Mouse (Mus musculus) E14TG2a.4 (cell line): ENCODE data around the gene Gper1.

Experiments used
- H3K27me3 ChIP-seq: 2 replicates; pipeline ENCODE4 v1.6.1; 2014; ENCODE audit warnings: low read length, control low read depth; ENCODE audit not compliant: insufficient read depth
- H3K36me3 ChIP-seq: 2 replicates; pipeline ENCODE4 v1.6.1; 2014; ENCODE audit warnings: low read length, control low read depth; ENCODE audit not compliant: insufficient read depth
- H3K4me1 ChIP-seq: replicated peaks from 2 replicates; pipeline ENCODE4 v1.6.1; 2014; ENCODE audit warnings: low read depth, low read length, control low read depth
- H3K4me3 ChIP-seq: replicated peaks from 2 replicates; pipeline ENCODE4 v1.5.1; 2014; ENCODE audit warnings: mild to moderate bottlenecking, low read length
- H3K9me3 ChIP-seq: 2 replicates; pipeline ENCODE4 v1.6.1; 2014; ENCODE audit warnings: low read length, control low read depth
- CTCF ChIP-seq: conservative IDR thresholded peaks from 2 replicates; pipeline ENCODE4 v1.5.1; 2014; ENCODE audit warnings: low read length
- NANOG ChIP-seq: IDR thresholded peaks from 2 replicates; pipeline ENCODE4 v1.6.1; 2014; ENCODE audit warnings: borderline replicate concordance, low read length, mixed read lengths
- POU5F1 ChIP-seq: IDR thresholded peaks from 2 replicates; pipeline ENCODE4 v1.6.1; 2014; ENCODE audit warnings: low read length, borderline replicate concordance

Gper1 gene

DNA sequence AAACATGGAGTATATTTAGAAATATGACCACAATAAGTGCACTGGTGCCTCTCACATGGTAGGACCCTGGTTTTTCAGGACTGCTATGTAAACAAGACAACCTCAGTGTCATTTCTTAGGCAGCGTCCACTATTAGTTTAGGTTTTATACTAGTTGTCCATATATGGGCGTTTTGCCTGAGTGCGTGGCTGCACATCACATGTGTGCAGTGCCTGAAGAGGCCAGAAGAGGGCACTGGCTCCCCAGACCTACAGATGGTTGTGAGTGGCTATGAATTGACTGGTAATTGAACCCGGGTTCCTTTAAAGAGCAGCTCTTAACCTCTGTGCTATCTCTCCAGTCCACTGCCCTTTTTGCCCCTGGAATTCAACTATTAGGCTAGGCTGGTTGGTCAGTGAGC is 6.0 kb upstream of the Gper1 start:
- Histone ChIP-seq H3K4me1 (peaks cover 49% of the 10 kb centered on the region), H3K9me3 (no peaks in the 10 kb centered on the region), H3K36me3 (peaks cover 52% of the 10 kb centered on the region), H3K4me3 (no peak overlapping the region), H3K27me3 (no peaks in the 10 kb centered on the region)
- no peak for TF ChIP-seq POU5F1
- peak; percentile 86 for TF ChIP-seq CTCF

- Histone ChIP-seq H3K4me3 (no peak overlapping the region), H3K9me3 (no peaks in the 10 kb centered on the region), H3K4me1 (peaks cover 46% of the 10 kb centered on the region), H3K27me3 (no peaks in the 10 kb centered on the region), H3K36me3 (peaks cover 51% of the 10 kb centered on the region)
- TF ChIP-seq NANOG, result no peak
- TF ChIP-seq POU5F1, result no peak
- TF ChIP-seq CTCF, result peak; percentile 66
These were observed 5.5 kb upstream of the Gper1 start for GRCm38 (mm10) chr5:139417480-139417879.

DNA sequence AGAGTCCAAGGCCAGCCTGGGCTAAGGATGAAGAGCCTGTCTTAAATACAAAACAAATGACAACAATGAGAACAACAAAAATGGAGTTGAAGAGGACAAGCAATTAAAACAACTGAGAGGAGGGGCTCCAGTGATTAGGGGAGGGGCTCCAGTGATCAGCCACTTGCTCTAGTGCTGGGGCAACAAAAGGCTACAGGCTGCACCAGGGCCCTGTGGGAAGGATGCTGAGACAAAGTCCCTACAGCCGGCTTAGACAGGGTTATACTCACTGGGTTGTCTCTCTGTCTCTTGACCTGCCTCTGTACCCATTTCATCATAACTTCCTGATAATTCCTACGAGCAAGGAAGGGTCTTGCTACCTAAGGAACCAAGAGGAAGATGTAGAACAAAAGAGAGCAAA is 4.8 kb upstream of the Gper1 start:
- H3K9me3 ChIP-seq, result no peaks in the 10 kb centered on the region
- H3K4me1 ChIP-seq, result peaks cover 47% of the 10 kb centered on the region
- H3K4me3 ChIP-seq, result no peak overlapping the region
- H3K27me3 ChIP-seq, result no peaks in the 10 kb centered on the region
- TF ChIP-seq POU5F1 (no peak), NANOG (no peak), CTCF (no peak)
- H3K36me3 ChIP-seq, result peaks cover 55% of the 10 kb centered on the region

- no peak overlapping the region for H3K4me3 ChIP-seq
- peaks cover 58% of the 10 kb centered on the region for H3K36me3 ChIP-seq
- no peak for TF ChIP-seq CTCF
- TF ChIP-seq NANOG, result no peak
- peaks cover 52% of the 10 kb centered on the region for H3K4me1 ChIP-seq
- H3K27me3 ChIP-seq, result no peaks in the 10 kb centered on the region
- H3K9me3 ChIP-seq, result no peaks in the 10 kb centered on the region
These were observed 4.3 kb upstream of the Gper1 start for GRCm38 (mm10) chr5:139418633-139419032.

- Histone ChIP-seq H3K4me3 (no peak overlapping the region), H3K4me1 (peaks cover 32% of the 10 kb centered on the region), H3K9me3 (no peaks in the 10 kb centered on the region), H3K36me3 (peaks cover 45% of the 10 kb centered on the region), H3K27me3 (no peaks in the 10 kb centered on the region)
- TF ChIP-seq POU5F1, result no peak
- TF ChIP-seq CTCF, result no peak
- no peak for TF ChIP-seq NANOG
These were observed 2.2 kb downstream of the Gper1 start for GRCm38 (mm10) chr5:139425198-139425597.

DNA sequence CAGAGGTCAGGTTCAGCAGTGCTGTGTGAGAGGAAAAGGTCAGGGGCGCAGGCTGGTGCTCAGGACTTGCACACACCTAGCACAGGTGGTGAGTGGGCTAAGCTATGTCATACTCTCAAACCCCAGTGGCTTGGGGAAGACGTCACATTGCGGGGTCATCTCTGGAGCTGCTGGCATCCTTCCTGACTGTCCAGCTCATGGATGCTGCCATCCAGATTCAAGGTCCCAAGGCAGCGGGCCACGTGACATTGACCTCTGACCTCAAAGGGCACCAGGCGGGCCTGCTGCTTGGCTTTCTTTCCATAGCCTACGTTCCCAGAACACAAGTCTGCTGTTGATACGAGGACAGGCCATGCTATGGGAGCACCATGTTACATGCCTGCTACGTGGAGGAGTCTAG is 4.0 kb downstream of the Gper1 start:
- peaks cover 45% of the 10 kb centered on the region for H3K36me3 ChIP-seq
- peaks cover 44% of the 10 kb centered on the region for H3K4me1 ChIP-seq
- TF ChIP-seq POU5F1 (no peak), CTCF (no peak), NANOG (no peak)
- no peak overlapping the region for H3K4me3 ChIP-seq
- no peaks in the 10 kb centered on the region for H3K9me3 ChIP-seq
- no peaks in the 10 kb centered on the region for H3K27me3 ChIP-seq

DNA sequence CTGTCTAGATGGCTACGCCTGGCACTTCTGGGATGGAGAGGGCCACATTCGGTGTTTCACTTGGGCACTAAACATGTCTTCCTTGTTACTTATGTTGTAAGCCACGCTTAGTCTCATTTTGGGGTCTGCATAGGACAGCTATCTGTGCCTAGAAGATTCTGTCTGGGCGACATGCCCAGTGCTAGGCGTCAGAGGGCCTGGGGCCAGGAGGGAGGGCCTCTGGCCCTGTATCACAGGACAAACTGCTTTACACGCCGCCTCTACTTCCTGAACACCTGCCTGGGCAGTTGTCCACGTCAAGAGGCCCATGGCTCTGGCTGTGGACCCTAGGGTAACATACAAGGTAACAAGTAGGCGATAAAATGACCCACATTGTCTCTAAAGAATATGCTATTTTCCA is 5.0 kb downstream of the Gper1 start:
- no peak for TF ChIP-seq POU5F1
- no peak for TF ChIP-seq NANOG
- no peak for TF ChIP-seq CTCF
- H3K27me3 ChIP-seq, result no peaks in the 10 kb centered on the region
- H3K36me3 ChIP-seq, result peaks cover 46% of the 10 kb centered on the region
- H3K9me3 ChIP-seq, result no peaks in the 10 kb centered on the region
- H3K4me3 ChIP-seq, result no peak overlapping the region
- H3K4me1 ChIP-seq, result peaks cover 50% of the 10 kb centered on the region

GRCm38 (mm10) chr5:139429818-139430341 is 6.9 kb downstream of the Gper1 start:
- H3K27me3 ChIP-seq, result no peaks in the 10 kb centered on the region
- TF ChIP-seq POU5F1 (no peak), NANOG (no peak), CTCF (no peak)
- peaks cover 62% of the 10 kb centered on the region for H3K4me1 ChIP-seq
- H3K36me3 ChIP-seq, result peaks cover 55% of the 10 kb centered on the region
- H3K4me3 ChIP-seq, result no peak overlapping the region
- no peaks in the 10 kb centered on the region for H3K9me3 ChIP-seq

DNA sequence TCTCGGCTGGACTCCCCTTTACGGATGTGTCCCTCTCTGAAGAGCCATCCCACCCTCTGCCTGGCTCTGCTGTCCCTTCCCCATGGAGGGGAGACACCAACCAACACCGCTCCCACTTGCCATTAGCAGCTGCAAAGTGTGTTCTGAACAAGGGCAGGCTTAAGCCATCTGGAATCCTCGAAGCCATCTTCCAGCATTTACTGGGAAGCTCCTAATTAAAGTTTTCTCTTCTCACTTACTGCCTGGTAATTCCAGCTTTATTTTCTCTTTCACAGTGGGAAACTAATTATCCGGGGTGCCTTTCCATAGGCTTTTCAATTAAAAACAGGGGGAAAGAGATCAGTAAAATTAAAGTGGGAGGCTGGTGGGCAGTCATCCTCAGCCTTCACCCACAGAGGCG is 9.4 kb downstream of the Gper1 start:
- Histone ChIP-seq H3K4me3 (no peak overlapping the region), H3K27me3 (no peaks in the 10 kb centered on the region), H3K9me3 (no peaks in the 10 kb centered on the region), H3K36me3 (peaks cover 45% of the 10 kb centered on the region), H3K4me1 (peaks cover 68% of the 10 kb centered on the region)
- no peak for TF ChIP-seq POU5F1
- TF ChIP-seq NANOG, result no peak
- TF ChIP-seq CTCF, result no peak
